Mouse (Mus musculus) lung, postnatal 0 days (tissue): ENCODE measurements around the gene Aim2.
A peak's percentile ranks its signal among the peaks of the same experiment; 100 is the strongest.

Experiments used
- CTCF ChIP-seq: IDR thresholded peaks from 2 replicates; pipeline ENCODE4 v1.5.1; 2016; ENCODE audit warnings: antibody characterized with exemption, mild to moderate bottlenecking
- EP300 ChIP-seq: IDR thresholded peaks from 2 replicates; pipeline ENCODE4 v1.6.1; 2016; ENCODE audit warnings: antibody characterized with exemption, mild to moderate bottlenecking, control low read depth

DNA sequence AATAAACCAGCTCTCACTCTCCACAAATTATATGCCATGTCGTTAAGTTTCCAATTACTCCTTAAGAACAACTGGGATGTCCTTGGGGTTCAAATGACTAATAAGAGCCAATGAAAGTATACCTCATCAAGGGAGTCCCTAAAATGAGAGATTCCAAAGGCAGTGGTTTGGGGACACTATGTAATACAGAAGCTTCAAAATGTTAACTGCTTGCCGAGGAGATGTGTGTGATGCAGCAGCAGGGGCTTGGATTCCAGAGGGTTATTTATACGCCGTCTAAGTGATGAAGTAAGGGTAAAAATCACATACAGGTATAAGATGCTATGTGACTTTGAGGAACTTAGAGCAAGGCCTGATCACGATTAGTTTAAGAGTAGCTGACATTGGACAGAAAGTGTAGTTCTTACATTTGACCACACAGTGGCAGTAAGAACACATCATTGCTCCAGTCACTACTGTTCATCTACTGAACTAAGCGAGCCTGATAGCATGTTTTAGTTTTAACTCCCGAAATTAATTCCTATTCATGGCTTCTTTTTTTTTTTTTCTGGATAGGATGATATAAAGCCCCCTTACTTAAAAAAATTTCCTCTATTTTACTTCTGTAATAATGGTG is 105.6 kb downstream of the Aim2 start:
- TF ChIP-seq CTCF (peak; percentile 84), EP300 (no peak)
